Mouse (Mus musculus) ES-E14 (cell line): ENCODE measurements at regions not wholly inside any gene's neighbourhood (a gene's known extent, or its start where the extent isn't known, plus 50 kb on each side); places are given as distances from the start of the nearest gene placed in this dataset.

Experiments used
- CHD2 ChIP-seq: IDR thresholded peaks from 2 replicates; pipeline ENCODE4 v1.6.1; 2014; ENCODE audit warnings: mild to moderate bottlenecking, low read depth, low read length, inconsistent platforms
- HCFC1 ChIP-seq: IDR thresholded peaks from 2 replicates; pipeline ENCODE4 v1.6.1; 2012; ENCODE audit warnings: low read length, inconsistent platforms, borderline replicate concordance; ENCODE audit not compliant: insufficient read depth
- MAFK ChIP-seq: IDR thresholded peaks from 2 replicates; pipeline ENCODE4 v1.6.1; 2014; ENCODE audit warnings: mild to moderate bottlenecking, low read depth, low read length, inconsistent platforms; ENCODE audit not compliant: insufficient read depth
- ZC3H11A ChIP-seq: IDR thresholded peaks from 2 replicates; pipeline ENCODE4 v1.6.1; 2012; ENCODE audit warnings: low read depth, mild to moderate bottlenecking, inconsistent platforms, low read length, borderline replicate concordance
- ZNF384 ChIP-seq: IDR thresholded peaks from 2 replicates; pipeline ENCODE4 v1.6.1; 2012; ENCODE audit warnings: low read depth, low read length, inconsistent platforms

DNA sequence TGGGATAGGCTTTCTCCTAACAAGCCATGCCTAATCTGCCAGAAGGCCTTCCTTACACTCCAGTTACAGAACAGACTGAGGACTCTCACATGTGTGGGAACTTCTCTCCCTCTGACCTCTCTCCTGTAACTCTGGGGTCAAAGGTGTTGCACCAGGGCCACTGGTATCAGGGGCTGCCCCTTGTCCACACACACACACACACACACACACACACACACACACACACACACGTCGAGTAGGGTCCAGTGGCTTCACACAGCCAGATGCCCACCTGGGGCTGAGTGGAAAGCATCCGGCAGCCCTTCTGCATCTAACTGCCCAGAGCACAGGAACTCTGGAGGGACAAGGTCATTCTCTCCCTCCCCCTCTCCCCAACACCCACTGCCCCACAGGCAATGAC is 123.1 kb upstream of the Ddit4l start:
- no peak for TF ChIP-seq ZC3H11A
- TF ChIP-seq CHD2 = no peak
- TF ChIP-seq HCFC1 = no peak
- no peak for TF ChIP-seq MAFK
- TF ChIP-seq ZNF384 = no peak
